Mouse (Mus musculus) lung, postnatal 0 days (tissue): ENCODE measurements around the gene Pex26.

ENCODE experiments used
- CTCF ChIP-seq: IDR thresholded peaks from 2 replicates; pipeline ENCODE4 v1.5.1; 2016; ENCODE audit warnings: antibody characterized with exemption, mild to moderate bottlenecking
- EP300 ChIP-seq: IDR thresholded peaks from 2 replicates; pipeline ENCODE4 v1.6.1; 2016; ENCODE audit warnings: antibody characterized with exemption, mild to moderate bottlenecking, control low read depth

- TF ChIP-seq CTCF (peak; percentile 92), EP300 (no peak)
These were observed 1.0 kb downstream of the Pex26 start for GRCm38 (mm10) chr6:121184198-121185140.
